Mouse (Mus musculus): Measurements from ENCODE around the gene Cyb561d2.

DNA sequence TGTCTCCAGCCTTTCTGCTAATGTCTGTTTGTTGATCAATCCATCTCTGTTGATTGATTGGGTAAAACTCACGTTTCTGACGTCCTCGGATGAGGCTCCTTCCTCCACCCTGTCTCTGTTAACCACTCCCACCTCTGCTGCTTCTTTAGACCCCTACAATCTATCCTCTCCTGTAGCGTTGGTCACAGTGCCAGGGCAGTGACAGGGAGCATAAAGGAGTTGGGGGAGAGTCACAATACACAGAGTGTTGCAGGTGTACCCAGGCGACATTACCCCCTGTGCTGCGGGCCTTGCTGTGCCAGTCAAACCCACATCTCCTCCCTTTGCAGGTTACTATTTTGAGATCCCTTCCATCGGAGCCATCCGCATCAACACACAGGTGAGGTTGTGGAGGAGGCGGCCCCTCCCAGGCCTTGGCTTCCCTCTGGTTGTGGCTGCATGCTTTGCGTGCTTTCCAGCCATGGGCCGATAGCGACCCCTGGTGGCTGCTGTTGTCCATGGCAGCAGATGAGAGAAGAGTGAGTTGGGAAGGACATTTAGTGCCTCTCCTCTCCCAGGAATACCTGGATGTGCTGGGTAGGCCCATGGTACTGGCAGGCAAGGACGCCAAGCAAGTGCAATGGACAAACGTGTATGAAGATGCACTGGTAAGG lies 27.6 kb downstream of the Cyb561d2 start:
- TF ChIP-seq GATA1 (IDR thresholded peaks at IDR 0.05; ENCODE audit: borderline replicate concordance, low read length), result no peak
- TF ChIP-seq FLI1 (IDR thresholded peaks at IDR 0.05; ENCODE audit: low read length), result no peak

All from megakaryocyte, embryonic 14.5 days (primary cell).